Mouse (Mus musculus) embryo, embryonic 9.5 days (tissue): Measurements from ENCODE around the gene Tm4sf19.
A peak's percentile ranks its signal among the peaks of the same experiment; 100 is the strongest.

Experiments
- DNase-seq: peaks from one replicate; pipeline ENCODE4 v3.0.0-alpha.2; 2017; ENCODE audit errors: extremely low spot score

Tm4sf19 gene

DNA sequence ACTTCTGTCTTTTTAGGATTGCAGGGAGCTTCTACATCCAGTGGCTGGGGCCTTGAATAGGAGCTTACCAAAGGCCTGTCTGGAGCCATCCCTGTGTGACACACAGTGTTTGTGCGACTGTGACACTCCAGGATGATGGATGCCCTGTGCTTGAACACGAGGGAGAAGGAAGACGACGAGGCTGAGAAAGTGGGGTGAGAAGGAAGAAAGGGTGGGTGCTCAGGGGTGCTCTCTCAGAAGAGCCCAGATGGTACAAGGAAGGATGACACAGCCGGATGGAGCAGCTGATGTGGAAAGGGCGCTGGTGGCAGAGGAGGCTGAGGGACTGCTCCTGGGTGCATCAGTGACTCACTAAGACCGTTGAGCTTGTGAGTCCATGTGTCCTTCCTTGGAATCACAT, at the start of gene Tm4sf19:
Gene Tm4sf19 (plus strand): TSS at position 240 of the 400 bp plus-strand sequence.
- no peak for DNase-seq

DNA sequence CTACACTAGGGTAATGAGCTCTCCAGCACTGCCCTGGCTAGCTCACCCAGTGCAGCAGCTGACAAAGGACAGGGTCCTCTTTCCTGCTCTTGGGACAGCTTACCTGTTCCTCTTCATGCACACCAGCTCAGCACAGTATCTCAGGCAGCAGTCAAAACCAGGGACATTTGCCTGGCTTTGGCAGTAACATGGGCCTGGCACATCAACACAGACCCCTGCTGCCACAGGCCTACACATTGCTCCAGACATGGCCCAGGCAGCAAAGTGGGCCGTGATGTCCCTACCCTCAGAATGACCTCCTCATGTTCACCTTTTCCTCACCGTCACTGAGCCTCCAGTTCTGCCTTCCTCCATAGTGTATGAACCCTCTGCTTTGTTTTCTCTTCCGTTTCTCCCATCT, 49.5 kb upstream of the Tm4sf19 start:
- no peak for DNase-seq

DNA sequence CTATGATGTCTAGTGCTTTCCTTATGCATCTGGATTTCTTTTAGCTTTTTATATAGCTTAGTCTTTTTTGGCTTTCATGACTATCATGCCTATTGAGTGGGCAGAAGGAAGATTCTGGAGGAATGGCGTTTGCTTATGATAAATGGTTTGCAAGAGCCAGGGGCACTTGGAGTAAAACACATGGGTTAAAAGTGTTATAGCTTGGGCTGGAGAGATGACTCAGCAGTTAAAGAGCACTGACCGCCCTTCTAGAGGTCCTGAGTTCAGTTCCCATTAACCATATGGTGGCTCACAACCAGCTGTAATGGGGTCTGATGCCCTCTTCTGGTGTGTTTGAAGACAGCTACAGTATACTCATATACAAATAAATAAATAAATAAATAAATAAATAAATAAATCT, 36.8 kb upstream of the Tm4sf19 start:
- no peak for DNase-seq

DNA sequence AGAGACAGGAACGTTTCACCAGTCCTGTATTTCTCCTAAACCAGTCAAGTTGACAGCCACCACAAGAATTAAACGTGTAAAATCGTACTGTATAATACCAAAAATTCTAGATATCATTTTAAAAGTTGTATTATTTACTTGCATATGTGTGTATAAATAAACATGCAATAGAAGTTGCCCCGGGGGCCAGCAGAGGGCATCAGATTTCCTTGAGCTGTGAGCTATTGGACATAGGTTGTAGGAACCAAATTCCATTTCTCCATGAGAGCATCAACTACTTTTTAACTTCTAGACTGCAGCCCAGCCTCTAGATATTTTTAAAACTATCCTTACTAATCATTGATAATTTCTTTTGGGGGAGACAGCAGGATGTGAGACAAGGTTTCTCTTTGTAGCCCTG, 29.0 kb upstream of the Tm4sf19 start:
- no peak for DNase-seq

DNA sequence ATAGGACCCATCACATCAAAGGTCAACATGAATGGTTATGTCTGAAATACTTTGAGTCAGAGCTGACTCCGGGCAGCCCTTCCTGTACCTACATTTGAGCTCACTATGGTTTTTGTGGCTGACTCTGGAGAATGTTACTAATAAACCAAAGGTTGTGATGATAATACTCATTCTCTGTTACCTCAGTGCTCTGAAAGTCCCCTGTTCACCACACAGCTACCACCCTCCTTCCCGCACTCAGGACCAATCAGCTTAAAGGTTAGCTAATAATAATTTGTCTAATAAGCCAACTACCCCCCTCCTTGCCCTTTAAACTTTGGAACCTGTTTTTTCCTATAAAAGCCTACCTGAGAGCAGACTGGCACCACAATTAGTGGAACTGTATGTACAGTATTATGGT, 20.7 kb upstream of the Tm4sf19 start:
- no peak for DNase-seq

- DNase-seq: no peak
Observed at GRCm38 (mm10) chr16:32382901-32383300, 17.4 kb upstream of the Tm4sf19 start.

- no peak for DNase-seq
Observed at GRCm38 (mm10) chr16:32384885-32385284, 15.4 kb upstream of the Tm4sf19 start.

- DNase-seq: no peak
Observed at GRCm38 (mm10) chr16:32386826-32387225, 13.5 kb upstream of the Tm4sf19 start.

DNA sequence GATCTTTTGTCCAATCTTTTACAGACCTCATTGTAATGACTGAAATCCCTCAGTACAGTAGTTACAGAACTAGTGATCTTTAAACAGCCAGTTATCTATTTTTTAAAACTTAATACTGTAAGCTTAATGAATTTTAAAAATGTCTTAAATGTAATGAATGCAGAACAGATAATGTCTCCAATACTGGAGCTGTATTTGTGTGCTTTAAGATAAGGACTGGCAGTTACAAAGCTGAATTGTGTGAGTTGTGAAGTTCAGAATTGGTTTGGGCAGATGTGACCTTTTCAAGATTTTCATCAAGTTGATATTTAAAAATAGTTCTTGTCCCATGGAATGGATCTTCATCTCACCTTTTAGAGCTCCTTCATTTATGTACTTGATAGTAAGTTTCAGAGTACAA, 11.3 kb upstream of the Tm4sf19 start:
- DNase-seq: no peak

GRCm38 (mm10) chr16:32389841-32390240, 10.5 kb upstream of the Tm4sf19 start:
- DNase-seq: no peak

DNA sequence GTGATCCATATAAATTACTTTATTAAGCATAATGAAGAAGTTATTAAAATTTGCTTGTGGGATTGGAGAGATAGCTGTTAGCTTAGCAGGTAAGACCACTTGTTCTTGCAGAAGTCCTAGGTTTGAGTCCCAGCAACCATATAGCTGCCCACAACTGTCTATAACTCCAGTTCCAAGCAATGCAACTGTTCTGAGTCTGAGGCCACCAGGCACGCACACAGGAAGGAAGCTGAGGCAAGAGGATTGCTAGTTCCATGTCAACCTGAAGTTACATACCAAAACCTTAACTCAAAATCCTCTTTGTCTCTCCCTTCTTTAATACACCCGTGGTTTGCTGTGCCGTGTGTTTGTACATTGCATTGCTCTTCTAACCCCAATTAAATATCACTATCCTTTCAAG, 9.4 kb upstream of the Tm4sf19 start:
- DNase-seq: no peak

- DNase-seq: no peak
Observed at GRCm38 (mm10) chr16:32395679-32396540, 4.4 kb upstream of the Tm4sf19 start.

DNA sequence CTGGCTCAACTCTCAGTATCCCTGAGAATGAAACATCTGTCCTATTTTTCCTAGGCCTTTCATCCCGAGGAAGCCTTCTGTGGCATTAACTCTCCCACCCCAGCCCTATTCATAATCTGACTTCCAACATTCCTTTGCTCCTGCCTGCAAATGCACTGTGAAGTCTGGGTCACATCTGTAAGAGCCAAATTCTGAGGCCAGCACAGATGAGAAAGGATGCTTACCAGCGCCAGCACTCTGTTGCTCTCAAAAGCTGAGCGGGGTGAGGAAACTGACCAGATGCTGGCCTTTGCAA, 3.8 kb upstream of the Tm4sf19 start:
- no peak for DNase-seq

GRCm38 (mm10) chr16:32398206-32398605, 2.1 kb upstream of the Tm4sf19 start:
- DNase-seq: no peak

- DNase-seq: no peak
Observed at GRCm38 (mm10) chr16:32401335-32401965, 1.1 kb downstream of the Tm4sf19 start.

DNA sequence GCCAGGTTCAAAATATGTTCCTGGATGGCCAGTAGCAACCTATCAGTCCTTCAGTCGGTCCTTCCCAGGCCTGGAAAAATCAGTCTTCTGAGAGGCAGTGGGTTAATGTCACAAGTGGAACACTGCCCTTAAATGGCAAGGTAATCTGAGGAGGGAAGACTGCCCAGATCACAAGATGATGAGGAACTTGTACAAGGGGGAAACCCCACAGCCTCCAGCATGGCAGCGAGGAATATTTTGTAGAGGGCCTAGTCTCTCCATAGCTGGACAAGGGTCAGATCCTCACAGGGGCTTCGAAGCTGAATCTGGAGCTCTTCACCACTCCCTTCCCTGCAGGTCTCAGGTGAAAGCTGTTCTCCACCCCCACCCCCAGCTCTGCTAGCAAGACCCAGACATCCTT, 2.5 kb downstream of the Tm4sf19 start:
- DNase-seq: no peak

DNA sequence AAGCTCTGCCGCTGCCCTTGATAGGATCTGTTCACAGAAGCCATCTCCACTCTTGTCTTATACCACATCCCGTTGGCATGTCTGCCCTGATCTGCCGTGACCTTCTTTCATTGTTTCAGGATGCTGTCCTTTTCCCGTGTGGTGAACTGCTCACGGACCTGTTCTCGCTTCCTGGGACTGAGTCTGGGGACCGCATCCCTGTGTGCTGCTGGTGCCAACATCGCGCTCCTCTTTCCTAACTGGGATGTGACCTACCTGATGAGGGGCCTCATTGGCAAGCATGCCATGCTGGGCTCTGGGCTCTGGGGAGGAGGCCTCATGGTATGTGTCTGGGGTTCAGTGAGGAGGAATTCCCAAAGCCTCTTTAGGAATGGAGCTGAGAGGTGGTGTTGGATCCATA, 5.4 kb downstream of the Tm4sf19 start:
- DNase-seq: no peak

- DNase-seq: no peak
Observed at GRCm38 (mm10) chr16:32406671-32407070, 6.4 kb downstream of the Tm4sf19 start.

DNA sequence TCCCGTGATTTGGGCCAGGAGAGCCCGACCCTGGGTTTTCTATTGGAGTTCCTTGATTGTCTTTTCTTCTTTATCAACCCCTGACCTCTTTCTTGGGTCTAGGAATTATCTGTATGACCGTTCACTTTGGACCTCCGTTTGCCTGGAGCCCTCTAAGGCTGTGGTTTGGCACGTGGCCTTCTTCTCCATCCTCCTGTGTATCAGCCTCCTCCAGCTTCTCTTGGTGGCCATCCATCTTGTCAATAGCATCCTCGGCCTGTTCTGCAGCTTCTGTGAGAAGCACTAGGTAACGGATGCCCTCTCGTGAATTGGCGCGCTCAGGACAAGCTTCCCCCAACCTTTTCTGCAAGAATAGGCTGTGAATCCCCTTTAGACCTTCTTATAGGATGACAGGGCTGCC, 7.4 kb downstream of the Tm4sf19 start:
- DNase-seq: no peak

DNA sequence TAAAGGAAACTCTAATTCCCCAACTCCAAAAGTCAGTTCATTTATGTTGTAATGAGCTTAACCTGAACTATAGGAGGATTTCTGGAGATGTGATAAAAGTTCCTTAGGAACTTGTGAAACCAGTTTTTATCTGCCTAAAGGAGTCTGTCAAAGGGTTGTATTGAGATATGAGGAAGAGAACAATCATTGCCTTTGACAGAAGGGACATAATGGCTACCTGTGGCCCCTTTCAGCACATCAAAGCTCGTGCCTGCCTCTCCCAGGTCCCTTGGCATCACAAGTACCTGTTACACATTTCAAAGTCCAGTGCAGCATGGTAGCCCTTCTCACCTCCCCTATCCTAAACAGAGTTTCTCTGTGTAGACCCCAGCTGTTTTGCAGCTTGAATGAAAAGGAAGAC, 17.2 kb downstream of the Tm4sf19 start:
- no peak for DNase-seq

DNA sequence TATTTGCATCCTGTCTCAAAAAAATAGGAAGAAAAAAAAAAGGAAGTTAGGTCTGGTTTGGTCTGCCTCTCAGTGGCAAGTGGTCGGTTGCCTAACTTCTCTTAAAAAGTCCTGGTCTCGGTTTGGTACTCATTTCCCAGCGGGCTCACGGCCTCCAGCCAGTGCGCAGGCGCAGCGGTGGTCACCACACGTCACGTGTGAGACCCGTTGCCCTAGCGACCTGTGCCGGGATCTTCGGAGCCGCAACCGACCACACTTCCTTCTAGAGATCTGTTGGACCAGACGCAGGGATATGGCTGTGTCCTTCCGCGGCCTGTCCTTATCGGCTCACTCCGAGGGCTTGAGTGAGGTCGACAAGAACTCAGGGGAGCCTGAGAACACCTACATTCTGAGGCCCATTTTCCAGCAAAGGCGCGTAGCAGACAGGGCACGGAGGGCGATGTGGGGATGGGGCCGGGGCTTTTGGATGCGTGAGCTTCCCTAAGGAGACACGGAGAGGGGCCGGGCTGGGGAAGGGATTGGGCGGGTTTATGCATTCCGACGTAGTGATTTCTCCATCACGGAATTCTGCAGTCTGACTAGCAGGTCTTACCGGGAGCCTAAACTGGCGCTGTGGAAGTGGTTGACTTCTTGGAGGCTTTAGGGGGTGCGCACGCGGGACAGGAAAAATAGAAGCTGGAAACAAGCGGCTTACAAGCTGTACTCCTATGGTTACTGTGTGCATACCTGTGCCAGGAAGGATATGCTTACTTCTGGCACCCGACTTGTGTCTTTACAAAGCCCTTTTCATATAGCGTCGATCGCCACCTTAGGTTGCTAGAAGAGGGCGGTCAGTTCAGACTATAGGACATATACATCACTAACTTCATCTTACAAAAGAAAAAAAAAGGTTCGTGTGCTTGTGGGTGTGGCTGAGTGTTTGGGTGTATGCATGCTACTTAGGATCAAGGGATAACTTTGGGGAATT, 19.5 kb downstream of the Tm4sf19 start, which contains the start of gene Tctex1d2:
Gene Tctex1d2 (plus strand): TSS at position 186 of the 967 bp plus-strand sequence.
- DNase-seq: peak; percentile 92

- no peak for DNase-seq
Observed at GRCm38 (mm10) chr16:32427506-32427905, 27.2 kb downstream of the Tm4sf19 start.
